23 mouse cellular contexts compared by ENCODE assay signal in genomic region chr10:63951481-63951880, GRCm38 (mm10). TPM values are rescaled to one million over a fixed set of nuclear protein-coding genes. Genes with fewer than 3 reads are reported as not detected.
"Had no signal": no experiment of that assay in that cellular context is flagged by ENCODE, and none has a peak within 500 bp of the region (broad histone marks: within the 10 kb centered on the region; RNA-seq: fewer than 3 reads in every experiment).

No protein-coding gene starts in this region.

- ATAC-seq: liver, postnatal 0 days; midbrain, embryonic 16.5 days had no signal

- H3K4me2 ChIP-seq: liver, embryonic 11.5 days; liver, embryonic 13.5 days; liver, embryonic 15.5 days; midbrain, embryonic 11.5 days; neural tube, embryonic 13.5 days; neural tube, embryonic 15.5 days had no signal

- DNase-seq: liver; liver, embryonic 13.5 days; liver, postnatal 0 days; midbrain, embryonic 14.5 days; retina, postnatal 1 day; right cerebral cortex, adult 18-20 months; right cerebral cortex, postnatal 25 days; right cerebral cortex, postnatal 4 days; spleen, adult 18-20 months; thymus, adult 18-20 months; thymus, postnatal 14 days; thymus, postnatal 36 days had no signal

- H3K27me3 ChIP-seq: liver, embryonic 13.5 days; liver, embryonic 15.5 days; megakaryocyte, embryonic 14.5 days; neural tube, embryonic 13.5 days; neural tube, embryonic 15.5 days had no signal

- H3K4me3 ChIP-seq: liver, embryonic 13.5 days; liver, embryonic 15.5 days; megakaryocyte, embryonic 14.5 days; myocyte; neural tube, embryonic 13.5 days; neural tube, embryonic 15.5 days had no signal

- H3K9ac ChIP-seq: liver, embryonic 13.5 days; liver, embryonic 15.5 days; liver, postnatal 0 days; neural tube, embryonic 13.5 days; neural tube, embryonic 15.5 days had no signal

- H3K27ac ChIP-seq: liver, embryonic 13.5 days; liver, embryonic 15.5 days; macrophage; neural tube, embryonic 13.5 days; neural tube, embryonic 15.5 days had no signal

- H3K9me3 ChIP-seq: liver, embryonic 13.5 days; liver, embryonic 15.5 days; neural tube, embryonic 13.5 days; neural tube, embryonic 15.5 days had no signal

- H3K4me1 ChIP-seq: liver, embryonic 13.5 days; liver, embryonic 15.5 days; megakaryocyte, embryonic 14.5 days had no signal

- H3K36me3 ChIP-seq: liver, embryonic 13.5 days; liver, embryonic 15.5 days; neural tube, embryonic 13.5 days; neural tube, embryonic 15.5 days had no signal

RNA-seq across cellular contexts. Expression of gene Gm10118, which starts 24.2 kb away (rescaled TPM):
- polyA plus RNA-seq: liver, embryonic 13.5 days; liver, embryonic 15.5 days; liver, postnatal 0 days; macrophage; myocyte; small intestine, adult 2 months; thymus, postnatal 0 days had no signal
